Mouse (Mus musculus) heart, postnatal 25 days (tissue): ENCODE results near the gene Cdrt4. TPM values are rescaled to one million over a fixed set of nuclear protein-coding genes. Genes with fewer than 3 reads are reported as not detected.
A peak's percentile ranks its signal among the peaks of the same experiment; 100 is the strongest.

ENCODE experiments used
- DNase-seq: peaks from one replicate; pipeline ENCODE4 v3.0.0; 2022; ENCODE audit warnings: low spot score
- intact Hi-C: fragments of 180-260 bp; cut with DNase I; formaldehyde crosslinking; loops from one replicate; pipeline ENCODE4 v1.15.1; 2025
- total RNA-seq, 2 experiments: library from RNA; stranded (reverse); gene quantifications; 2 replicates each; pipeline ENCODE4 v1.2.3; 2021

Cdrt4 gene
- total RNA-seq, 2 experiments from 2014 or later = not detected

DNA sequence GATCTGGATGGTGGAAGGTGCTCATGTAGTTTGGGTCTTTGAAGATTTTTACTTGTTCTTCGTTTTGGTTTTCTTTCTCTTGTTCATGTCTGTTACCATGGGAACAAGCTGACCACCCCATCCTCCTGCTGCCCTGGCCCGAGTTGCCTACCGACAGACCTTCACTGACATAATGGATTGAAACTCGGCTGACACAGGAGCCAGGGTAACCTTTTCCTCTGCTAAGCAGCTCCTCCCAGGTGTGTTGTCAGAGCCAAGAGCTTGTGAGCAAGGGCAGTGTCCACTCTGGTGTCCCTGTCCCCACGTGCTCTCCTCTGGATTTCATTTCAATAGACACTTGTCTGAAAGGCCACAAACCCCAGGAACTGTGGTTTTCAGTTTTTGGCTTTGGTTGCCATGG, 12.1 kb upstream of the Cdrt4 start:
- intact Hi-C loops = no loop called here
- no peak for DNase-seq

DNA sequence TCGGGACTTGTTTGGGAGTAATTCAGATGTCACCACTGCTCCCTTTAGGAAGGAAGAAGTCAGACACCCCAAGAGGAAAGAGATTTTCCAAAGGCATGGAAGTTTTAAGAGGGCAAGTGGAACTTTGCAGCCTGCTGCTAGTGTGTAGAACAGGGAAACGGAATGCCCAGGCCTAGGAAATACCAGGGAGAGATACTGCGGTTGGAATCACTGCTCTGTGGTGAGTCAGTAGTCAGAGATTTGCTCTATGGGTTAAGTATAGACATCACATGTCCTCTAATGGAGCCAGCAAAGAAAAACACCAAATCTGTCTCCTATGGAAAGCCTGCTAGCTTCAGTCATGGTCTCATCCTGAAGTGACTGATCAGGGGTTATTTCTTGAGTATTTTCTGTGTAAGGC, 10.8 kb upstream of the Cdrt4 start:
- DNase-seq = no peak
- intact Hi-C loops = no loop called here

DNA sequence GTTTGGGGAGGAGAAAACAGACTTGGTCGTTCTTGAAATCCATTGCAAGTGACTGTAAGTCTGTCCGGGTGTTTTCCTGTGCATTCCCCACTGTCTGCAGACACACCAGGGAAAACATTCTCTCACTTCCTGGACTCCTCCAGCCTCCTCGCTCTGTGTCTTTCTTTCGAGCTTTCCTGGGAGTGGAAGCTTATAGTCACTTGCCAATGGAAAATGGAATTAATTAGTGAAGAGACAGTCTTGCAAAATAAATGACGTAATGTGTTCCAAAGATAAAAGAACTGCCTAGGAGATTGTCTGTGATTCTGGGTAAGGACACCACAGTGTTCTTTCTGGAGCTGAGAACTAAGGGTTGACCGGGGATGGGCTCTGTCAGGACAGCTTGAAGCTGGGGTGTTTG, 7.5 kb upstream of the Cdrt4 start:
- no peak for DNase-seq
- intact Hi-C loops = no loop called here

DNA sequence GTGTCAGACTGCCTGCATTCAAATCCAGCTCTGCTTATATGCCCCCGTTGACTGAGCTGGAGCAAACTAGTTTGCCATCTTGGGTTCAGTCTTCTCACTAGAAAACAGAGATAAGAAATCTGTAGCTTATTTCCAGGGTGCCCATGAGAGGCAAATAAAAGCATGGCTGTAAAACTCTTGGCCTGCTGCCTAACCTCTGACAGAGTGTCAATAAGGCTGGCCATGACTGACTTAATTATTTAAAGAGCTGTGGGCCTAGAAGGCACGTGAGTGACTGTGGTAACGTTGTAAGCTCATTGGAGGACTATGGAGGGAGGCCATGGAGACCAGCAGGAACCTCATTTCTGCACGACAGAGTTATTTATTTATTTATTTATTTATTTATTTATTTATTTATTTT, 5.5 kb upstream of the Cdrt4 start:
- DNase-seq = no peak
- intact Hi-C loops = no loop called here

DNA sequence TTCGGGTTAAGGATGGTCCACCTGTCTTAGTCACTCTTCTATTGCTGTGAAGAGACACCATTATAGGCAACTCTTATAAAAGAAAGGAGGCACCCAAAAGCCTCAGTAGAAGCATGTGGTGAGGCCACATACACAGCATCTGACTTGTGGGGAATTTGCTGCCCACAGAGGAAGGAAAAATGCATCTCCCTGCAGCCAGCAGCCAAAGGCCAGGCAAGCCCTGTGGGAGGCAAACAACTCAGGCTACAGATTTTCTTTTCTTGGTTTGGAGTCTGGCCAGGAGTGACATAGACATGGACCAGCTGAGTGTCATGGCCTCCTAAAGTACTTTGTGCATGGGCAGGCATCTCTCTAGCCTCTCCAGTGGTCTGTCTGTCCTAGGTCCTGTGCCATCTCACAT, 1.4 kb upstream of the Cdrt4 start:
- intact Hi-C loops = no loop called here
- no peak for DNase-seq

DNA sequence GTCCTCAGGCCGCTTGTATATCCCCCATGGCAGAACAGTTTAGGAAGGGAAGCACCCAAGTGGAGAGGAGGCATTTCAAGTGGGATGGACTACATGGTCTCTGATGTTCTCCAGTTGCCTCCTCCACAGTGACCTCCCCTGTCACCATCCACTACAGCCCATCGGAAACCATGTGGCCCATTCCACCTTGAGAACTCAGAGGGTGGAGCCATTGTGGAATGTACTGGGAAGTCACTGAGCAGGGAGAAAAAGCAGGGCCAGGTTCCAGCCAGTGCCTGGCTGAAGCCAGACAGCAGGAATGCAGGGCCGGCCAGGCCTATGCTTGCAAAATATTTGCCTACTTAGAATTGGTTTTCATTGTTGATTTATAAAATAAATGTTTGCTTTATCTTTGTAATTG, 3.8 kb downstream of the Cdrt4 start:
- intact Hi-C loops = no loop called here
- no peak for DNase-seq

DNA sequence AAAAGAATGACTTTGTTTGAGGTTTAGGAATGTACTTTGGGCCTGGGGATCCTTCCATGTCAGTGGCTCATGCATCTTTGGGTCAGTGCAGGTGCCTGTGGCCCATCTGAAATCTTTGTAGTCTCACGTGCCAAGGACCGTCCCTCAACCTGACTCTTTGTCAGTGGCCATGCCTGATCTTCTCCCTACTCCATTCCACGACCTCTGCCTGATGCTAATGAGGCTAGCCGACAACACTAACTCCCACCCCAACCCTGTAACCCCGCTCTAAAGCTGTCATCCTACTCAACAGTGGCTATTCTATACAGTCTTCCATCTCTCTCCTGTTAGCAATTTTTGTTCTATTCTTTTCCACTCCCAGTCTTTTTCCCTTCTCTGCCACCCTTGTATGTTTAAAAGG, 4.2 kb downstream of the Cdrt4 start:
- no peak for DNase-seq
- intact Hi-C loops = no loop called here

DNA sequence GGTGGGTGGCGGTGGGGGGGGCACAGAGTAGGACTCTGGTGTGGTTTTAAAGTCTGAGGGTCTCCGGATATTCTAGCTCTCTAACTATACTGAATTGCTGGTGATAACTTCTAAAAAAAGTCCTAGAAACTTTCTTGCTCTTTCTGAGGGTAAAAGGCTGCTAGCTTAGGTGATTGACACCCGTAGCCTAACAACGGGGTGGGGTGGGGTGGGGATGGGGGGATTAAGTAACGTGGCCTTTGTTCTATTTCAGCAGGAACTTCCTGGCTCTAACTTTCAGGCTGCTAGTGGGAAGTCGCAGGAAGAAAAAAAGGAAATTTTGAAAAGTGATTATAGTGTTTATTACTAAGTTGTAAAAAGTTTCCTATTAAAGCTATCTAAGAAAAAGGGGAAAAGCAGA, 4.8 kb downstream of the Cdrt4 start:
- DNase-seq = no peak
- intact Hi-C loops = no loop called here

DNA sequence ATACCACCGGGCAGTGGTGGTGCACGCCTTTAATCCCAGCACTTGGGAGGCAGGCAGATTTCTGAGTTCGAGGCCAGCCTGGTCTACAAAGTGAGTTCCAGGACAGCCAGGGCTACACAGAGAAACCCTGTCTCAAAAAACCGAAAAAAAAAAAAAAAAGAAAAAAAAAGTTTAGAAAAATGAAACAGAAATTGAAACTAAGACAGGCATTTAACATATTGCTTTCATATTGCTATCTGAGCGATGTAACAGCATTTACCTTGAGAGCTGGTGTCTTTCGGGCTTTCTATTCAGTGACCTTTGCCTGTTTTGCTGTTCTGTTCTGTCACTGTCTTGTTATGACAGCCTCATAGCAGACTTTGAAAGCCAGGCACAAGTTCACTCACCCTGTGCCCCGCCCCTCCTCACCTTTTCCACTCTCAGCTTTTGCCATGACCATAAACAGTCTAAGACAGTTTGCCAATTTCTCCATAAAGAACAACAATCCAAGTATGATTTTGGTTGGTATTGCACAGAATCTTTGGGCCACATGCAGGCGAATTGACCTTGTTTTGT, 6.7 kb downstream of the Cdrt4 start:
- no peak for DNase-seq
- intact Hi-C loops = no loop called here

DNA sequence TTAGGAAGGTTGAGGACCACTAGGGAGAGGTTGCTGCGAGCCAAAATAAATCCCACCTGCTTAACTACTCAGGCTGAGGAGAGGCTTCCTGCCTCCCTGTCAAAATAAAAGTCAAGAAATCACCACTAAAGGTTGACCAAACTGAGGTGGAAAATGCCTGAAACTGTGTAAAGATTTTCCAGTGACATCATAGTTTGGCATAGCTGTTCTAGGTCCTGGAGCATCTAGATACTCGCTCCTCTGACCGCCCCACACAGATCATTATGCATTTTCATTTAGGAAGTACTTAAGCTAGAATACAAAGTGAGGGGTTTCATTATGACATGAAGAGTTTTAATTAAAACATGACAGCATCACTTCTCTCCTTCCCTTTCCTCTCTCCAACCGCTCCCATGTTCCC, 12.3 kb downstream of the Cdrt4 start:
- DNase-seq = no peak
- intact Hi-C loops = no loop called here

DNA sequence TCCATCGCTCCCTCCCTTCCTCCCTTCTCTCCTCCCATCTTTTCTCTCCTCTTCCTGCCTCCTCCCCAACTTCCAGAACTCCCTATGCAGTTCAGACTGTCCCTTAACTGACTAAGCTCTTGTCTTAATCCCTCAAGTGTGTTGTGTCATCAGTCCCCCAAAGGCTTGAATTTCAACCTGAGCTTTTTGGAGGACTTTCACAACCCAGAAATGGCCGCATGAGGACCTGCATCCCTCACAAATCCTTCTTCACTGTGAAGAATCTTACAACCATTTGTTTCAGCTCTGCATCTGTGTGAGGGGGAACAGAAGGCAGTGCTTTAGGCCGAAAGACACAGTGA, 15.4 kb downstream of the Cdrt4 start:
- intact Hi-C loops = no loop called here
- no peak for DNase-seq

DNA sequence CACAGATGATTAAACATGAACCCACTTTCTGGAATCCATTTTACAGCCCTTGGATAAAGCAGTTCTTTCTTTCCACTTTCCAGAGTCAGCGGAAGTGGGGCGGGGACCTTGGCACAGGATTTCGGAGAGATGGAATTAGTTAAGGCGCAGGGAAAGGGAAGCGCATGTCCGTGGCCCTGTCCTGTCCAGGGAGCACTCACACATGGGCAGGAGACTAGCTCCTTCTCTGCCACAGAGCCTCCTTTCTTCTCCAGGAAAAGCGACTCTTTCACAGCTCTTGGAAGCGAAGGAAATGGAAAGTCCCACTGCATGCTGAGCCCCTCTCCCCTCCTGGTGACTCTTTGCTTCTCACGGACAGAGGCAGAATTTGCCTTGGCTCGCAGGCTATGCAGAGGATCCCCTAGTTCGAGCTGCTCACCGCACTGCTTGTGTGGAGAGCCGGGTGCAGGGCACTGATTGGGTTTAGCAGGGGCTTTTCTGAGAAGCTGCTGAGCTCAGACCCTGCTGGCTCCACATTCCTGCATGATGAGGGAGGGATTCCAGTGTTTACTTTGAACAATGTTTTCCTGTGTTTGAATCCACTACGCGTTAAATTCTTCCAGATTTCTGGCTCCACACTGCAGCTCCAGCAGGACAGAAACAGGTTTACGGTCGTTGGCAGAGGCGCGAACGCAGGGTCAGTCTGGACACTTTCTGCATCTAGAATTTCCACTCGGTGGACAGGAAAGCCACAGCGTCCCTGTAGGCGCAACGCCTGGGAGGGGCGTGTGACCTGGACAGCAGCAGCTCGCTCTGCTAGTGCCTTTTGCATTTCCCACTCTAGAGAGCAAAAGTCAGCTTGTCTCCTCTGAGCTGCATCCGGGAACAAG, 16.0 kb downstream of the Cdrt4 start:
- DNase-seq = peak; percentile 64
- intact Hi-C loops = no loop called here

DNA sequence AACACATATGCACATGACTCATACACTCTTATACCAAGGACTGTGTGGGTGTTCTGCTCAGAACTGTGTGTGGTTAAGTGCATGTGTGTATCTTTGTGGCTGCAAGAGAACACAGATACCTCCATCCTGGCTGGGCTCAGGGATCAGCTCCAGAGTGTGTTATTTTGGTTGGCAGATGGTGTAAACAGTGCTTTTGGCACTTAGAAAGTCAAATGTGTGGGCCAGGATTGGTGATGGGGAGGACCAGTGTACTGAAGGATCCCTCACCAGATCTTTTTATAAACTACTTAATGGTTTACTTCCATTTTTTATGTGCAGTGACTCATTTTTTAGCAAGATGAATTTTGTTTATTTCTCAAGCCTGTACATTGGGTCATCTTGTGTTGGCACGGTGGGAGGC, 26.2 kb downstream of the Cdrt4 start:
- no peak for DNase-seq
- intact Hi-C loops = no loop called here

DNA sequence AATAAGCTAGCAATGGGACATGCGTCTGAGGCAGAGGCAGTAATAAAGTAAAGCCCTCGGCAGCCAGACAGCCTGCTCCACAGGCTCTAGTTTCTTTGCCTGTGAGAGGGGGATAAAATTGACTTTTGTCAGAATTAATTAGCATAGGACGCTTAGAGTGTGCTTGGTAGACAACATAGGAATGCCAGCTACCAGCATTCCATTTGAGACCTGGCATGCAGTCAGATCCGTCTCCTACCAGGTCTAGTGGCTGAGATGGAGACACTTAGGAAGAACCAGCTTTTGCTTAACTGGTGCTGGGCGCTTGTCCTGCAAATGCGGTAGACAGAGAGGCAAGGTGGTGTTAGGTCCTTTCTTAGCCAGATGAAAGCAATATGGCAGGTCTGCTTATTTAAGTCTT, 27.9 kb downstream of the Cdrt4 start:
- intact Hi-C loops = no loop called here
- no peak for DNase-seq

DNA sequence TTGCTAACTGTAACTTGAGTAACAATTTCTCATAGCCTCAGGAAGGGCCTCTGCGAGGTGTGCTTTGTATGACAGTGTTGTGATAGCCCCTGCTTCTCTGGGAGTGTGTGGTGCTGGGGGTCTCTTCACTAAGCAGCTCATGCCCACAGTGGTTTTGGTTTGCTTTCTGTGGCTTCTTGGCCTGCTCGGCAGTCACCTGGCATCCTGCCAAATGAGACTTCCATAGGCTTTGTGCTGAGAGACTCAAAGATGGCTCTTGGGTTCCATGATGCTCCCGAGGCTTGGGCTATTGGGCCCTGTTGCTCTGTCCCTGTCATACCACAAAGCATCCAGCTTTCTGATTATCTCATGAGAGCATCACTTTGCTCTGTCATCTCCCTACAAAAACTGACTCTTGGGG, 30.7 kb downstream of the Cdrt4 start:
- no peak for DNase-seq
- intact Hi-C loops = no loop called here

DNA sequence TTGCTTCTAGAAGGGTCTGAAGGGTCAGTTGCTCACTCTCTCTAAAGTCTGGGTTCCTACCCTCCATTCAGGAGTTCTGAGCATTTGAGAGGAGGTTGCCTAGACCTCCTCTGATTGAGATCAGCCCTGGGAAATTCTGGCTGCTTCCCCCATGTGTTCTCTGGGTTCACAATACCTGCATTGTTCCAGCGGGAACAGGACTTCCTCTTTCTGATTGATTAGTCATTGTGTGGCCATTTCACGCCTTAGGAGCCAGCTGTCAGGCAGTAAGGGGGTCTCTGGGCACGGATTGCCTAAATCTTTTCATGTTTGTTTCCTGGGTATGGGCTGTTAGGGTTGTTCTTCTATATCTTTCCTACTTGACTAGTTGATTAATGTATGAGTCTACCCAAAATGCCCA, 32.8 kb downstream of the Cdrt4 start:
- DNase-seq = no peak
- intact Hi-C loops = no loop called here

DNA sequence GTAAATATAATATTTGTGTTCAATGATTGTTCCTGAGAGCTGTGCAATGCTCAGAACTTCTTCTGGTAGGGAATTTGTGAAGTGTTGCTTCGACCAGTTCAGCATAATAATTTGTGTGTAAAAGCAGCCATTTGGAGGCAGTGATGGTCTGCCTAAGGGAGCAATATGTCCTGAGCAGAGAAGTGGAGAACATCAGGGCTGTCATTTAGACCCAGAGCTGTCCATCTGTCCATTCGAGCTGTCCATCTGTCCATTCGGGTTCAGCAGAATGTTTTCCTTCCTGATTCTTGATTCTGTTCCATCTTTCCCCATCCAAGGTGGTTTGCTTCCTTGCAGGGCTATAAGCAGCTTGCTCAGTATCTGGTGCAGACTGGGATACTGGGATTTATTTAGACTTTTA, 33.4 kb downstream of the Cdrt4 start:
- no peak for DNase-seq
- intact Hi-C loops = no loop called here

DNA sequence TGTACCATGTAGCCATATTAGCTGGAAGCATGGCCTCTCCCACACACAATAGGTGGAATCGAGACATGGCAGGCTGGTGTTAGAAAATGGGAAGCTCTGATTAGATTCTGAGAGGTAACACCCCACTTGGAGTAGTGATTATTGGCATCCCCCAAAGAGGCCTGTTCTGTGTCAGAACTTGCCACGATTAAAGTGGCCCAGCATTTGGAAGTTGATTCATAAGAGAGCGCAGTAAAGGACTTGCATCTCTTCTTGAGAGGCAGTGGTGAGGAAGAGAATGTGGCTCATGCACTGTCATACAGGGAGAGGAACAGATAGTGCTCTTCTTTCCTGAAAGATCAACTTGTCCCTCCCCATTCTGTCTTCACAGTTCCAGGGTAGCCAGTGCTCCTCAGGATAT, 34.1 kb downstream of the Cdrt4 start:
- intact Hi-C loops = no loop called here
- no peak for DNase-seq

DNA sequence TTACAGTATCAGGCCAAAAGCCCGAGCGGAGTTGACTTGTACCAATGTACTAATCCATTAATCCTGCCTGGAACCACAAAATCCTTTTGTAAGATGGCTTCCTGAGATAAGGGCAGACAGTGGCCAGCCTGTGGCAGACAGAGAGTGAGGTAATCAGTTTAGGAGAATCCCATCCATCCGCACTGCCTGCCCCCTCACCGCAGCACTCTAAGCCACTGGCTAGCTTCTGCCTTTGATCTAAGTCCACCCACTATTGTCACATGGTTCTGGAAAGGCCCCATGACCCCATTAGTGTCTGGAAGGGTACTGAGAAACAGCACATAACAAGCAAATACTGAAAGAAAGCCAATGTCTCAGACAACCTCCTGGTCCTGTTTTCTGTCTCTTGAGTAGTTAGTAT, 35.6 kb downstream of the Cdrt4 start:
- no peak for DNase-seq
- intact Hi-C loops = no loop called here

DNA sequence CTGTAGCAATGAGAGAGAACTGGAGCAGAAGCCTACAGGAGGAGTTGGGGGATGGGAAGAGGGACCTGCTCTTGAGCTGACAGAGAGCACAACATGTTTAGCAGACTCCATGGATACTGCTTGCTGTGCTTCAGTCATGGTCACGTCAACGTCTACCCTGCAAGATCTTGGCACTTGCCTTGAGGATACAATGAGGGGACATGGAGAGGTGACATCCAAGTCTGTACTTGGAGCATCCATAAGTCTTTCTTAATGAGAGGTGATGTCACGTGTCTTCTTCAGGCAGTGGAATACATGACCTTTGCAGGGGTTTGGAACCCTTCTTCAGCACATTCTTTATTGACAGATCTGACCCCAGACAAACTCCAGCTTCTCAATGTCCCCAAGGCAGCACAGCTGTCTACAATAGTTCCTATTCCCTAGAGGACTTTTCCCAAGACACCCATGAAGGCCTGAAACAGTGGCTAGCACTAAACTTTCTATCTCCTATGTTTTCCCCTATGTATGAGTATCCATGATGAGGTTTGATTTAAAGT, 39.2 kb downstream of the Cdrt4 start:
- intact Hi-C loops = no loop called here
- DNase-seq = no peak

DNA sequence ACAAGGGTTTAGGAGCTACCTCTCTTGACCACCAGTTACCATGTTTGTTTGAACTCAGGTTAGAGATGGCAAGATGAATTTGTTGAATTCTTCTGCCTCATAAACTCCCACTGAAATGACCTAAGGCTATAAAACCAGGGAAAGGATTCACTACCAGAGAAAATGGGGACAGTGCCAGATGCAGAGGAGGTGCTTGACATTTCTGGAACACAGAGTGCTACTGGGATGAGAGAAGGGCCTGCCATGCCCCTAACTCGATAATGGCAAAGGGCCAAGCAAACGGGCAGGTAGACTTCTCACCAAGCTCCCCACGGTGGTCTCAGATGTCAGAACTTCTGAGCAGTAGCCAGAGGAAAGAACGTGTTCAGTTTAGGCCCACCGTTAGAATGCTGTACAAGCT, 39.8 kb downstream of the Cdrt4 start:
- no peak for DNase-seq
- intact Hi-C loops = no loop called here
